Mouse (Mus musculus) embryonic facial prominence, embryonic 11.5 days (tissue): ENCODE measurements around the gene Ranbp3l. TPM values are rescaled to one million over a fixed set of nuclear protein-coding genes. Genes with fewer than 3 reads are reported as not detected.
A peak's percentile ranks its signal among the peaks of the same experiment; 100 is the strongest.
"Not testable (repeated sequence)": the region's sequence is repeated elsewhere in the genome, so short reads cannot be mapped to it uniquely, and the experiment has no call there.

Source experiments
- ATAC-seq: fragments of 200-750 bp; cut with Nextera tagmentation; replicated peaks from 2 replicates; pipeline ENCODE4 v1.8.0; 2017; ENCODE audit warnings: low read depth; ENCODE audit not compliant: insufficient number of reproducible peaks, low FRiP score, low TSS enrichment
- DNase-seq: peaks from one replicate; pipeline ENCODE4 v3.0.0-alpha.2; 2015; ENCODE audit warnings: low spot score
- H3K27ac ChIP-seq: fragments of 300-500 bp; sonication (generic); replicated peaks from 2 replicates; pipeline ENCODE4 v1.5.1; 2014; ENCODE audit warnings: mild to moderate bottlenecking, low read depth, low read length, control low read depth
- H3K27me3 ChIP-seq: fragments of 300-500 bp; sonication (generic); 2 replicates; pipeline ENCODE4 v1.6.1; 2014; ENCODE audit warnings: mild to moderate bottlenecking, low read length, moderate library complexity, mixed read lengths; ENCODE audit not compliant: control insufficient read depth, insufficient read depth
- H3K36me3 ChIP-seq: fragments of 300-500 bp; sonication (generic); replicated peaks from 2 replicates; pipeline ENCODE4 v1.6.1; 2014; ENCODE audit warnings: low read depth, mild to moderate bottlenecking, low read length, moderate library complexity, mixed read lengths; ENCODE audit not compliant: control insufficient read depth, insufficient read depth
- H3K4me1 ChIP-seq: fragments of 300-500 bp; sonication (generic); 2 replicates; pipeline ENCODE4 v1.6.1; 2014; ENCODE audit warnings: low read length, mixed read lengths; ENCODE audit not compliant: control insufficient read depth, insufficient read depth
- H3K4me2 ChIP-seq: fragments of 300-500 bp; sonication (generic); 2 replicates; pipeline ENCODE4 v1.6.1; 2014; ENCODE audit warnings: low read depth, mild to moderate bottlenecking, control low read depth, low read length, moderate library complexity
- H3K4me3 ChIP-seq: fragments of 300-500 bp; sonication (generic); 2 replicates; pipeline ENCODE4 v1.5.1; 2014; ENCODE audit warnings: low read depth, low read length, control low read depth
- H3K9ac ChIP-seq: fragments of 300-500 bp; sonication (generic); replicated peaks from 2 replicates; pipeline ENCODE4 v1.6.1; 2014; ENCODE audit warnings: mild to moderate bottlenecking, control low read depth, low read length
- H3K9me3 ChIP-seq: fragments of 300-500 bp; sonication (generic); replicated peaks from 2 replicates; pipeline ENCODE4 v1.6.1; 2016; ENCODE audit warnings: mild to moderate bottlenecking, low read length, inconsistent platforms, mixed read lengths; ENCODE audit not compliant: control insufficient read depth
- whole genome bisulfite sequencing: fragments of 180-500 bp; shearing (Covaris S2); extraction: QIAGEN DNeasy Blood & Tissue Kit; methylation state at CpG from one replicate; pipeline ENCODE4 v1.1.7; 2014; 5-methylcytosine and 5-hydroxymethylcytosine counted together
- polyA plus RNA-seq: library from polyadenylated mRNA; unstranded; fragments of >200 nt; fragmentation: Nextera tagmentation; extraction: Ambion mirVana; gene quantifications from 2 replicates; pipeline ENCODE4 v1.2.1, GENCODE M21; 2014

The Ranbp3l gene
- polyA plus RNA-seq, 1 experiment from 2014 or later = not detected

- Histone ChIP-seq H3K4me2 (no peak overlapping the region), H3K27me3 (no peaks in the 10 kb centered on the region), H3K27ac (no peak overlapping the region), H3K36me3 (no peaks in the 10 kb centered on the region), H3K4me3 (no peak overlapping the region), H3K9me3 (no peaks in the 10 kb centered on the region), H3K4me1 (no peaks in the 10 kb centered on the region), H3K9ac (no peak overlapping the region)
- 87% methylated on average over 6 of the region's 6 CpGs for WGBS
- ATAC-seq (no peak), DNase-seq (no peak)
Measured at GRCm38 (mm10) chr15:8991211-8991610, 23.5 kb downstream of the Ranbp3l start.

GRCm38 (mm10) chr15:8991859-8992838 lies 24.4 kb downstream of the Ranbp3l start:
- ATAC-seq (no peak), DNase-seq (peak; percentile 49)
- Histone ChIP-seq H3K4me3 (no peak overlapping the region), H3K4me2 (no peak overlapping the region), H3K9ac (no peak overlapping the region), H3K4me1 (no peaks in the 10 kb centered on the region), H3K27ac (no peak overlapping the region), H3K9me3 (no peaks in the 10 kb centered on the region), H3K36me3 (no peaks in the 10 kb centered on the region), H3K27me3 (no peaks in the 10 kb centered on the region)
- 71% methylated on average over 12 of the region's 12 CpGs for WGBS

- Histone ChIP-seq H3K36me3 (no peaks in the 10 kb centered on the region), H3K4me3 (no peak overlapping the region), H3K27ac (no peak overlapping the region), H3K4me2 (no peak overlapping the region), H3K9me3 (no peaks in the 10 kb centered on the region), H3K27me3 (no peaks in the 10 kb centered on the region), H3K4me1 (no peaks in the 10 kb centered on the region), H3K9ac (no peak overlapping the region)
- ATAC-seq (no peak), DNase-seq (peak; percentile 30)
- WGBS = 71% methylated on average over 8 of the region's 8 CpGs
Measured at GRCm38 (mm10) chr15:8994608-8995277, 27.0 kb downstream of the Ranbp3l start.

- Histone ChIP-seq H3K4me3 (no peak overlapping the region), H3K4me2 (no peak overlapping the region), H3K4me1 (no peaks in the 10 kb centered on the region), H3K9ac (no peak overlapping the region), H3K36me3 (no peaks in the 10 kb centered on the region), H3K9me3 (no peaks in the 10 kb centered on the region), H3K27me3 (no peaks in the 10 kb centered on the region), H3K27ac (no peak overlapping the region)
- ATAC-seq (no peak), DNase-seq (peak; percentile 43)
- 63% methylated on average over 7 of the region's 7 CpGs for WGBS
Measured at GRCm38 (mm10) chr15:8995490-8995889, 27.7 kb downstream of the Ranbp3l start.

DNA sequence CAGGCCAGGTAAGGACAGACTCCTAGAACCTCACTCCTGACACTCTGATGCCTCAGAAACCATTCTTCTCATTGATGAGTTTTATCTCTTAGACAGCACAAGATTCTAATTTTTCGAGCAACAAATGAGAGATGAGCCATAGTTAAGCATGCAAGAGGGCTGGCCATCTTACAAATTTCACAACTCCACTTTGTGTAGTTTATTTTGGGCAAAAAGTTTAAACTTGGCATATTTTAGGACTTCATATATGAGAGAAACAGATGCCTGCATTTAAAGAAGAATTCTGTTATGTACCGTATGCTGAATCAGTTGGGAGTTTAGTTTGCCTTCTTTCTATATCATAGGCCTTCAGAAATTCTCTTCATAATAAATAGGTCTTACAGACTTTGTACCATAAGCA lies 35.0 kb downstream of the Ranbp3l start:
- H3K9me3 ChIP-seq = no peaks in the 10 kb centered on the region
- WGBS = 85% methylated on average over 2 of the region's 2 CpGs
- ATAC-seq (no peak), DNase-seq (no peak)
- no peak overlapping the region for H3K4me3 ChIP-seq
- H3K9ac ChIP-seq = no peak overlapping the region
- H3K27ac ChIP-seq = no peak overlapping the region
- no peak overlapping the region for H3K4me2 ChIP-seq
- no peaks in the 10 kb centered on the region for H3K4me1 ChIP-seq
- no peaks in the 10 kb centered on the region for H3K27me3 ChIP-seq
- H3K36me3 ChIP-seq = no peaks in the 10 kb centered on the region

DNA sequence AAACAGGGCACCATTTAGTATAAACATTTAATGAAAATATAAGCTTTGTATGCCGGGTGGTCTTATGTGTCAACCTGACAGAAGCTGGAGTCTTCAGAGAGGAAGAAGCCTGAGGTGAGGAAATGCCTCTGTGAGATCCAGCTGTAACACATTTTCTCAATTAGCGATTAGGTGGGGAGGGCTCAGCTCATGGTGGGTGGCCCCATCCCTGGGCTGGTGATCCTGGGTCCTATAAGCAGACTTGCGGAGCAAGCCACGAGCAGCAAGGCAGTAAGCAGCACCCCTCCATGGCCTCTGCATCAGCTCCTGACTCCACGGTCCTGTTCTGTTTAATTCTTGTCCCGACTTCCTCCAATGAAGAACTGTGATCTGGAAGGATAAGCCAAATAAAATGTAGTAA lies 41.4 kb downstream of the Ranbp3l start:
- Histone ChIP-seq H3K36me3 (no peaks in the 10 kb centered on the region), H3K4me1 (no peaks in the 10 kb centered on the region), H3K27me3 (no peaks in the 10 kb centered on the region), H3K27ac (no peak overlapping the region), H3K9ac (no peak overlapping the region), H3K4me2 (no peak overlapping the region), H3K9me3 (no peaks in the 10 kb centered on the region), H3K4me3 (no peak overlapping the region)
- DNase-seq (peak; percentile 77), ATAC-seq (0 out of 2 replicates have a peak, but pooled peaks have one; percentile 18)
- 27% methylated on average over 6 of the region's 6 CpGs for WGBS

- no peaks in the 10 kb centered on the region for H3K36me3 ChIP-seq
- H3K27ac ChIP-seq = no peak overlapping the region
- H3K27me3 ChIP-seq = no peaks in the 10 kb centered on the region
- H3K9me3 ChIP-seq = no peaks in the 10 kb centered on the region
- no peak for DNase-seq
- no peak for ATAC-seq
- 76% methylated on average over 2 of the region's 2 CpGs for WGBS
- H3K4me2 ChIP-seq = no peak overlapping the region
- H3K9ac ChIP-seq = no peak overlapping the region
- H3K4me1 ChIP-seq = no peaks in the 10 kb centered on the region
- no peak overlapping the region for H3K4me3 ChIP-seq
Measured at GRCm38 (mm10) chr15:9014541-9014940, 46.8 kb downstream of the Ranbp3l start.

- DNase-seq, H3K9me3 ChIP-seq, H3K4me1 ChIP-seq, H3K4me3 ChIP-seq, H3K9ac ChIP-seq, H3K27me3 ChIP-seq, H3K36me3 ChIP-seq, ATAC-seq, H3K27ac ChIP-seq, H3K4me2 ChIP-seq: not testable (repeated sequence)
- 83% methylated on average over 6 of the region's 6 CpGs for WGBS
Measured at GRCm38 (mm10) chr15:9015496-9015895, 47.7 kb downstream of the Ranbp3l start.
